Mouse (Mus musculus) adrenal gland, adult 8-10 months (tissue): Measurements from ENCODE around the gene Rps6ka4. TPM values are rescaled to one million over a fixed set of nuclear protein-coding genes. Genes with fewer than 3 reads are reported as not detected.

Experiments
- microRNA-seq, 2 experiments: library from miRNA; unstranded; fragments of <30 nt; microRNA quantifications; one replicate each; pipeline ENCODE4 v1.2.0; 2022
- total RNA-seq, 4 experiments: library from RNA; stranded (reverse); gene quantifications; 2 replicates each; pipeline ENCODE4 v1.2.4; 2022

The Rps6ka4 gene
- total RNA-seq, 4 experiments from 2014 or later, result 30.2 to 42.5 (median 36.1) TPM

Small RNA genes lying within 50 kb of the gene (microRNA-seq; reads per million reads assigned to microRNA genes)
- gene Mir5046, result 0 reads per million in 2 experiments

Other genes with a start within 250 kb of the Rps6ka4 start
- gene Ccdc88b, start 17.6 kb upstream of the Rps6ka4 start, total RNA-seq, result 1 to 10 TPM; 1.7 to 3.6 (median 2.4) TPM
- 100 to 1,000 TPM in 2 of 4 experiments, 10 to 100 TPM in 2; 83.2 to 116 (median 99.0) TPM for gene Trmt112, start 69.1 kb upstream of the Rps6ka4 start, total RNA-seq
- gene Prdx5, start 69.5 kb upstream of the Rps6ka4 start, total RNA-seq, result 100 to 1,000 TPM; 197 to 273 (median 224) TPM
- gene Esrra, start 81.2 kb upstream of the Rps6ka4 start, total RNA-seq, result 10 to 100 TPM; 38.3 to 45.1 (median 44.1) TPM
- not detected for gene Catsperz, start 84.7 kb upstream of the Rps6ka4 start, total RNA-seq
- under 1 TPM in 2 of 4 experiments, not detected in 2; 0.14 to 0.24 TPM for gene Kcnk4, start 93.9 kb upstream of the Rps6ka4 start, total RNA-seq
- gene Bad, start 101.2 kb upstream of the Rps6ka4 start, total RNA-seq, result 10 to 100 TPM; 49.9 to 63.1 (median 56.6) TPM
- 10 to 100 TPM; 55.6 to 66.1 (median 63.4) TPM for gene Gpr137, start 101.8 kb upstream of the Rps6ka4 start, total RNA-seq
- gene Ppp1r14b, start 134.3 kb upstream of the Rps6ka4 start, total RNA-seq, result 100 to 1,000 TPM; 153 to 231 (median 191) TPM
- gene Plcb3, start 135.8 kb upstream of the Rps6ka4 start, total RNA-seq, result 10 to 100 TPM; 40.1 to 83.9 (median 62.1) TPM
- 100 to 1,000 TPM in 2 of 4 experiments, 10 to 100 TPM in 2; 62.4 to 165 (median 91.8) TPM for gene Fkbp2, start 139.9 kb upstream of the Rps6ka4 start, total RNA-seq
- gene Vegfb, start 147.0 kb upstream of the Rps6ka4 start, total RNA-seq, result 100 to 1,000 TPM in 1 of 4 experiments, 10 to 100 TPM in 3; 86.5 to 119 (median 95.7) TPM
- 10 to 100 TPM; 38.4 to 55.9 (median 43.3) TPM for gene Dnajc4, start 151.9 kb upstream of the Rps6ka4 start, total RNA-seq
- 10 to 100 TPM; 36.6 to 56.0 (median 48.7) TPM for gene Nudt22, start 155.5 kb upstream of the Rps6ka4 start, total RNA-seq
- 10 to 100 TPM; 11.0 to 18.6 (median 15.0) TPM for gene Trpt1, start 155.5 kb upstream of the Rps6ka4 start, total RNA-seq
- 10 to 100 TPM in 2 of 4 experiments, 1 to 10 TPM in 2; 6.4 to 10.8 (median 8.8) TPM for gene Fermt3, start 178.8 kb upstream of the Rps6ka4 start, total RNA-seq
- 100 to 1,000 TPM; 129 to 273 (median 162) TPM for gene Stip1, start 199.3 kb upstream of the Rps6ka4 start, total RNA-seq
- 10 to 100 TPM; 27.7 to 64.8 (median 40.3) TPM for gene Macrod1, start 216.2 kb upstream of the Rps6ka4 start, total RNA-seq